Mouse (Mus musculus) ovary, postnatal 14 days (tissue): ENCODE data around the gene 1700012A03Rik.

Experiments
- DNase-seq: peaks from one replicate; pipeline ENCODE4 v3.0.0; 2022; ENCODE audit warnings: low spot score

Gene 1700012A03Rik

DNA sequence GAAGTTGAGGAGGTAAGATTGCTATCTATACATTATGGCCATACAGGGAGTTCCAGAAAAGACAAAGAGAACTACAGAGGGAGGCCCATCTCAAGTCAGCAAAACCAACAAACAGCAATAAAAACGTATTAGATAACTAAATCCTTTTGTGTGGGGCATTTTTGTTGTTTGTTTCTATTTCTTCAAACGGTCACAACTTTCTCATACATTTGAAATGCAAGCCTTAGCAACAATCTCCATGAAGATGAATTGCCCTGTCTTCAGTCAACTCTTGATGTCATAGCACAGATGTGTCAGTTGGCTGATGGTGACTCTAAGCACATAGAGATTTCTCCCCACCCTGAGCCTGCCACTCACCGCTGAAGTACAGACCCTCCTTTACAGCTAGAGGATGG, at the start of gene 1700012A03Rik:
1700012A03Rik (plus strand) TSS at position 296 of the 395 bp plus-strand sequence.
- no peak for DNase-seq

DNA sequence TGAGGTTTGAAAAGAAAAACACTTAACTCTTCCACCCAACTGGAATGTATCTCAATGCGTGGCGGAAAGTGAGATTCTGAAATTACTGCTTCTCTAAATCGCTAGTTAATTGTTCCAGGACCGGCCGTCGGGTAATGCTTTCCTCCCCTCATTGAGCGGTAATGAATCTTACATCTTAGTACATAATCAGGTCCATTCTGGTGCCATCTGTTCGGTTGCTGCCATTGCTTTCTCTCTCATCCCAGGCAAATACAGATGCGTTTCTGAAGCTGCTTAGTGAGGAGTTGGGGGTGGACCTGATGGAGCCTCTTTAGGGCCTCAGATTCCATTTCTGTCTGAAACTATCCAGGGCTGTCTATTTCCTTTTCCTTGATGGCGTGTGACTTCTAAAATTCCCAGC, 45.8 kb upstream of the 1700012A03Rik start:
- no peak for DNase-seq

DNA sequence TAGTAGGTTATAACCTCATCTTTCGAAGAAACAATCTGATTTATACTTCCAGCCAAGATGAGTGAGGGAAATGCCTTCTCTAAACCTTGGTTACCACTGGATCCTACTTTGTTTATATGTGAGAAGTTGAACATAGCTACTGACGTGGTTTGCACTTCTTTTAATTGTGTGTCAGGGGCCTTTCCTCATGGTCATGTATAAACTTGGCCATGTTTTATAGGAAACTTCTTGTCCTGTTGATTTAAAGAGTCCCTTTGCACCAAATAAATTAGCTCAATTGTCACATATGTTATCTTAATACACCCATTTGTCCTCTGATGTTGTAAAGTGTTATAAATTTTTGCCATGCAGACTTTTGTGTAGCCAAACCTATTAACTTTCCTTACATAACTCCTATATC, 44.1 kb upstream of the 1700012A03Rik start:
- DNase-seq, result no peak

DNA sequence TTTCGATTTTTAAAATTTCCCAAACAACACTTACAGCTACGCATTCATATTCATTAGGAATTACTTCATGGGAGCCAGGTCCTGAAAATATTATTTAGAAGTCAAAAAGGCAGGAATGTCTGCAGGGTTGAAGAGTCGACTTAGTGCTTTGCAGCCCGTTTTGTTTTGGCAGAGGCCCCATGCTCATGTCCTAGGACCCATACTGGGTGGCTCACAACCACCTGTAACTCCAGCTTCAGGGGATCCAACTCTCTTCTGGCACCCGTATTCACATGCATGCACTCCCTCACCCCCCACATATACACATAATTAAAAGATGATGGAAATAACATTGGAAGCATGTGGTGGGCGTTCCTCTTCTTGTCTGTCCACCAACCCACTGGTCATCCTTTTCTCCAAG, 43.7 kb upstream of the 1700012A03Rik start:
- DNase-seq, result no peak

DNA sequence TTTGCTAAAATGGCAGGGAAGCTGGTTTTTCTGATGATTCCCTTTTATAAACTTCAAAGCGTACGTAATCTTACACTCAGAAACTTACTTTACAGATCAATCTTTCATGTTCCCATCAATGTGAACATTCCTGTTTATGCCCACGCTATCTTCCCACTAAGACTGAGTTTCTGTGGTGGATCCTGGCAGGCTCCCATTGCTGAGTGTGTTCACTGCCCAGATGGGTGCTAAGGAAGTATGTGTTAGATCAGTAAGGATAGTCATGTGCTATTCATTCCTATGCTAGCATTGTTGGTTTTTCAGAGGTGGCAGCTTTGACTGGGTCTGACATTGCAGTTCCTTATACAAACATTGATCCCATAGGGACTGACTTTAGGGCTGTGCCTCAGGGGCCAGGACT, 42.7 kb upstream of the 1700012A03Rik start:
- DNase-seq, result no peak

DNA sequence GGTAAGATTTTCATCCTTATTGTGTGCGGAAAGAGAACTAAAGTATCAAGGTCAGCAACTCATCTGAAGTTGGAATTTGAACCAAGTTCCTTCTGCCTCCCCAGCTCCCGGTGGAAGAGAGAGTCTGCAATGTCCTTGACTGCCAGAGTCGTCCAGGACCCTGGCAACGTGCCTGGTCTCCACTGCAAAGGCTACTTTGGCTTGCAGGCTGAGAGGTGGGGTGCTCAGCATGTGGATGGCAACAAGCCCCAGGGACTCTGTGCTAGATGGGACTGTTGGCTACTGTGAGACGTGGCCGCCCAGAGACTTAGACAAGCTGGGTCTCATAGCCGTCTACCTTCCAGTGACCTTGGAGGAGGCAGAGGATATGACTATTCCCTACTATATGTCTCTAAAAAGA, 33.2 kb upstream of the 1700012A03Rik start:
- peak; percentile 4 for DNase-seq

DNA sequence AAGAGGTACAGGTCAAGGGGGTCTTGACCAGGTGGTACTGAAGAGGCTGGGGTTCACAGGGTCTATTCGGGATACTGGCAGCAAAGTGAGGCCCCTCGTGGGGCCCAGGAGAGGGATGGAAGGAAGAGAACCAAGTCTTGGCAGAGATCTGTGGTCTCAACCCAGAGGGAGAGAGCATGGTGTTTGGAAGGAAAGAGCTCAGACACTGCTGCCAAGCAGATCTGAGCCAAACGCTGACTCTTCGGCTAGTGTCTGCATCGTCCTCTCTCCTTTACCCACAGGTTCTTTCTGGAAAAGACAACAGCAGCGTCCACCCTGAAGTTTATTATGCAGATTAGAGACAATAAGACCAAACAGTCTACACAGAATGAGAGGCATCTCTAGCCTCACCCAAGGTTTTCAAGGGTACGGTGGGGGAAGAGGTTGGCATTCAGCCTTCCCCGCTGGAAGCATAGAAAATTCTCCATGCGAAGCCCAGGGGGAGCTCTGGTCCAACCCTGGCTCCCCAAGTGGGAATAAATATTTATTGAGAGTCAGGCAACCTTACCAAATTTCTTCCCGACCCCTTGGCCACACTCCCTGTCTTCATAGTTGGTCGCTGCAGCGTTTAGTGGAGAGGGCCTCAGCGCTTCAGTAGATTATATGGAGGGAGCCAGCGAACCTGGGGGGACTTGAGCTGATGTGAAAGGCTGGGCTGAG, 32.5 kb upstream of the 1700012A03Rik start:
- peak; percentile 2 for DNase-seq

DNA sequence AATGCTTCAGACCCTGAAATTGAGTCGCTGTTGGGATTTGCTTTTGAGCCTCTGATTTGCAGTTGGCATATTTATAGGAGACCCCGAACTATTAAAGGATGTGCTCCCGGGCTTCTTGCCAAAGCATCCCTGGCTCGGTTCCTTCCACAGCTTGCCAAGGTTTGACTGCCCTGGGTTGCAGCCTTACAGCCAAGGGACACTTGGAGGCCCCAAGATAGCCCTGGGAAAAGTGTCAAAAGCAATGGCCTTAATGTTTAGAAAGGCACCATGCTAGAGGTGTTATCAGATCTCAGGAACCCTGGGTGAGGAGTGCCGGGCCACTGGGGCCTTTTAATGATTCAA, 32.0 kb upstream of the 1700012A03Rik start:
- peak; percentile 51 for DNase-seq

DNA sequence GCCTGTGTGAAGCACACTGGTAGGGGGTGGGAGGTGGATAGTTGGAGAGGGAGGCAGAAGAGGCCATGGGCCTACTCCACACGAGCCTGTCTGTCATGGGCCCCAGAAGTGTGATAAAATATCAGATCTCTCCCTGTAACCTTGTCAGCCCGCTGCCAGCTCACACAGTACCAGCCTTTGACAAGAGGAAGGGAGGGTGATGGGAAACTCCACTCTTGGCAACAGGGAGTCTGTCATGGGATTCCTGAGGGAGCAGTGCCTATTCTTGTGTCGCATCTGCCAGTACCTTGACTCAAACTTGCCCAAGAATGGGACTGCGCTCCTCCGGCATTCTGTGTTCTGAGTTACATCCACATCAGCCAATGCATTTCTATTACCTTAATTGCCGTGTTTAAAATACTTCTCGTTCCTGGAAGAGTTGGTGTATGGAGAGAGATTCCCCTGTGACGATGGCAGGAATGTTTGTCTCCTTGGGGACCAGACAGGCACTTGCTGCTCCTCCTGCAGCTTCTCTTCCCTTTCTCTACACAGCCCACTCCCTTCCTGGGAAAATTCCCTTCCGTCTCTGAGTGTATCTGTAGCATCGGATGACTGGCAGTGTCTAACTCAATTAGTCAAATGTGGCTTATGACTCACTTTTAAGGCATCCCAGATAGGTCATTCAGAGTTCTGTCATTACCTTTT, 28.1 kb upstream of the 1700012A03Rik start:
- DNase-seq, result no peak

DNA sequence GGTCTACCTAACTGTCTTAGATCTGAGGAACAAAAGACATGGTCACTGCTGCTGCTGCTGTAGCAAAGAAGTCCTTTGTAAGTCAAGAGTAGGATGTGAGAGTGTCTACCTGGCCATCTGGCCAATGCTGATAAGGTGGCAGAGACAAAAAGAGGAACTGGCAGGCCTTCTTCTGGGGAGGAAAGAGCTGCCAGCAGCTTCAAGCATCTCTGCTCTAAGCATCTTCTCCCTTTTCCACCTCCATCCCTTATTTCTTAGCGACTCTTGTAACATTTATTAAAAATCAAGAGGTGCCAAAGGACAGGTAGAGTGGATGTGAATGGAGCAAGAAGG, 27.5 kb upstream of the 1700012A03Rik start:
- no peak for DNase-seq

DNA sequence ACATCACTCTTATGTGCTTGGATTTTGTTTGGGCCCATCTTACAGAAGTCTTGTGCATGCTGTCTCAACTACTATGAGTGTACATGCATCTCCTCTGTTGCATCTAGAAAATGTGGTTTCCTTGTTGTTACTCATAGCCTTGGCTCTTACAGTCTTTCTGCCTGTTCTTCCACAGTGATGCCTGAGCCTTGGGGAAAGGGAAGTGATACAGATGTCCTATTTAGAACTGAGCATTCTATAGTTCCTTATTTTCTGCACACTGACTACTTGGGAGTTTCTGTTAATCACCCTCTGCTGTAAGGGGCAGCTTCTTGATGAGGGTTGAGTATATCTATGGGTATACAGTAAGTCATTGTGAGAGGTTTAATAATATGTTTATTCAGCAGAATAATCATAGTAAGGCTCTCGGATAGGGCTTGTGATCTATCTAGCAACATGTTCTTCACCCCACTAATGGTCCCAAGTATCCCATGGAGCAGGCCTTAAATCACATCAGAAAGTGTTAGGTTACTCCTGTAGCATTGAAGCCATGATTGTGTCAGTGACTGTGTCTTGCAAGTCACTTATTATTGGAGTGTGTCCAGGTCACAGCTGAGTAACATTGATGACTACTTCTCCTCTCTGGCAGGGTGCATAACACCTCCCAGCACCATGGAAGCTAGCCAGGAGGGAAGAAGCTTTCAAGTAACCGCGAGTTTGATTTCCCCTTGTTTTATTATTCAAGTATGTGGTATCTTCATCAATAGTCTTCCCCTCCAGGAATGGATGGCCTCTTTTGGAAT, 21.6 kb upstream of the 1700012A03Rik start:
- DNase-seq, result no peak

DNA sequence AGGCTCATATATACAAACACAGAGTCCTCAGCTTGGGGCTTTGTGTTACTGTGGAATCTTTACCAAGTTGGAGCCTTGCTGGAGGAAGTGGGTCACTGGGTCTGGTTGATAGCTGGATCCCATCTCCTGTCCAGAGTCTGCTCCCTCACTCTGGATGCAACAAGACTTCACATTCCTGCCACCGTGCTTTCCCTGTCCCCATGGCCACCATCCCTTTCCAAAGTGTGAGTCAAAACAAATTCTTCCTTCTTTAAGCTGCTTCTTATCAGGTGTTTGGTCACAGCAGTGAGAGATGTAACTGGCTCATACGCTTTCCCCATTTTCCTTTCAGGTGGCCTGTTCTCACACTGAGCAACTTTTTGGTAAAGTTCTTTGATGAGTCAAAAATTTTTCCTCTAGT, 15.8 kb upstream of the 1700012A03Rik start:
- DNase-seq, result no peak

DNA sequence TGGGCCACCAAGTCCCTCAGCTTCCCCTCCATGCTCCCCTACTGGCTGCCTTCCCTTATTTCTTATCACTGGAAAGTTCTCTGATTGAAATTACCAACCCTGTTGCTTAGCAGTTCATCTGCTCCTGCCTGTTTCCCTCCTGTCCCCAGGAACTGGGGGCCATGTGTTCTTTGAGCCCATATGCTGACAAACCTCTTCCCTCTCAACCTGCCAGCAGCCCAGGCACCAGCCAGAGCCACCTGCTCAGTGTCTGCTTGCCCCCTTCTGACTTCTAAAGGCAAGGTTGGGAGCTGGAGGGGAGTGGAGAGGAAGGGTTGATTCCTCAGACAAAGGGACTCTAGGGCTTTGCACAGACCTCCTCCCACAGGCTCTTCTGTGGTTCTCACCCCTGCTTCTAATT, 4.7 kb upstream of the 1700012A03Rik start:
- no peak for DNase-seq

DNA sequence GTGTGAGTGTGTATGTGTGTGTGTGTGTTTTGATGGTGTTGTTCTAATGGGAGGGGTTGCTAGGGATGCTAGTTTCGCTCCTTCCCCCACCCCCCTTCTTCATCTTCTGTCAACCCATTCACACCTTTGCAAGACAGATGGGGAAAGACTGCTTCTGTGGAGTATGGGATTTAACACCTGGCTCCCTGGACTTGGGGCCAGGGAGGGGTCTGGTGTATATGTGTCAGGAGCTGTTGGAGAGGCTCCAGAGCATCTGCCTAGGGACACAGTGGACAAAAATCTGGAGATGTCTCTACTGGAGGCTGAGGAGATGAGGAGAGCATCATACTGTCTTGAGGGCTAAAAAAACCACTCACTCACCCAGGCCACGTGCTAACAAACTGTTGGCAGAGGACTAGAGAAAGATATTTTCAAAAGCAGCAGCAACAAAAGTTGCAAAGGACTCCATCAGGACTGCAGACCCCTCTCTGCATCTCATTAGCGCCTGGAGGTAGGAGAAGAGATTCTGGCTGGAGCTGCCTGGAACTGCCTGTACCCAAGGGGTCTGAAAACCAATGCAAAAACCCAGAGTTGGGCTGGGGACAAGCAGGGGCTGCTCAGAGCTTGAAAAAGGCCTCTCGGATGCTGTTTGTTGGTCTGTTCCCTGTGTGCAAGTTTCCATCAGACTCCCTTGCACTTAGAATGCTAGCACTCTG, 643 bp upstream of the 1700012A03Rik start:
- no peak for DNase-seq

DNA sequence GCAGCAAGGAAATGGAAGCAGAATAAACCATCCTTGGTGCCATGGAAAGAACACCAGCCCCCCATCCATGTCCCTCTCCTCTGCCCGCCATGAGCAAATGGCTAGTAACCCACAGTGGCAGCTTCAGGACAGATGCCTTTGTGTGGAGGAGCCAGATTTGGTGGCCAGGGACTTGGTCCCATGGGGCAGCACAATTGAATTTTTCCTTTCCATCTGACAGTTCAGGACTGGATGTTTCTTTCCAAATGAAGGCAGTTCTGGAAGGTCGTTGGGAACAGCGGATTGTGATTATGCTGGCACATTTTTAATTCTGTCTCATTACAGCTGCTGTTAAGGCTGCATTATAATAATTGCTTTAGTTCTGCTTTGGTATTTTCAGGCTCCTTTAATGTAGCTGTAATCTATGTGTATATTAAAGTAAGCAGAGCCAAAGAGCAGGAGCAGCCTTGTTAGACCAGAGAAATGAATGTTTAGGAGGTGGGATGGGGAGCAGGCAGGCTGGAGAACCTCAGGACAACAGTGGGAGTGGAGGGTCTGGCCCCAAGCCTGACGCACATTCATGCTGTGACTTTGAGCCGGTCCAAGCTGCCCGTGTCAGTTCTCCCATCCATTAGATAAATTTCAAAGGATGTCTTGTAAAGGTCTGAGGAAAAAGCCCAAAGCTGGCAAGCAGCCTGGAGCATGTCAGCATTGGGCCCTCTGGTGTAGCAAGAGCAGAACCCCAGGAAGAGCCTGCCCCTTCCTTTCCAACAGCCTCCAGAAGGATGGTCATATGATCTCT, 2.3 kb downstream of the 1700012A03Rik start:
- no peak for DNase-seq

DNA sequence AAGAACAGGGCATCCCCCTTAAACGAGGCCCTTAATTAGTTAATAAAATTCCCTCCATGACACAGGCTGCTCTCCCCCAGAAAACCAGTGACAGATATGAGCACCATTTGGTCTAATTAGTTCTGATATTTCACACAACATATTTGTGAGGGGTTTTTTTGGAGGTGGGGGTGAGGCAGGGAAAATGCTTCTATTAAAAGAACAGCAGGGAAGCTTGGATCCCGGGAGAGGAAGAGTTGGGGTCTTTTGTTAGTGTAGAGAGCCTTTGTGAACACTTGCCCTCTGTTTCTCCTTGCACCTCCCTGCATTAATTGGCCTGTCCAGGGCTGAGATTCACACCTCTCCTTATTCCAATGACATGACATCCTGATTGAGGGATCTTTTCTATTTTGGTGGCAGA, 6.5 kb downstream of the 1700012A03Rik start:
- DNase-seq, result no peak

DNA sequence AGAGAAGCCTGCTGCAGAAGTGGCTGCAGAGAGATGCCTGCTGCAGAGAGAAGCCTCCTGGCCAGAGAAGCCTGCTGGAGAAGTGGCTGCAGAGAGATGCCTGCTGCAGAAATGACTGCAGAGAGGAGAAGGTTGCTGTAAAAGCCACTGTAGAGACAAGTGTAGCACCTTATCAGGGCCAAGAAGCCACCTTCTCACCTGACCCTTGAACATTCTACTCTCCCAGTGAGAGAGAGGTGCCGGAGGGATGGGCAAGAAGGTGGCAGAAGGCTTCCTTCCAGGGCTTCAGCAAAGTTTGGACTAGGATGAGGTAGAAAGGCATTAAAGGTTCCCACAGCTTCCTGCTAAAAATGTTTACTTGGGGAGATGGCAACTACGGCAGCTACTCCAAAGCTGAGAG, 8.5 kb downstream of the 1700012A03Rik start:
- DNase-seq, result no peak

DNA sequence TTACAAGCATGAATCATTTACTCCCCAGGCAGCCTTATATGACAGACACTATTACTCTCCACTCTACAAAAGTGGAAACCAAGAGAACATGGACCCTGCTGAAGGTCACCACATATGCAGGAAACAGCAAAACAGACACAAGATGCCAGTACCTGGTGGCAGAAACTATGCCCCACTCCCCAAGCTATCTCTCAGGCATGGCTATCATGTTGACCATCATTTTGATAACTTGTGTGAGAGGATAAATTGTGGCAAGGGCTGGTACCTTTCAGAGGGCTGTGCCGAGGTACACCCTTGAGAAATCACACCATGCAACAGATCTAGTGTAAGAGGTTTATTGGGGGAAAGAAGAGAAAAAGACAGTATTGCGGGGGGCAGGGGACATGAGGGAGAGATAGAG, 10.6 kb downstream of the 1700012A03Rik start:
- no peak for DNase-seq

DNA sequence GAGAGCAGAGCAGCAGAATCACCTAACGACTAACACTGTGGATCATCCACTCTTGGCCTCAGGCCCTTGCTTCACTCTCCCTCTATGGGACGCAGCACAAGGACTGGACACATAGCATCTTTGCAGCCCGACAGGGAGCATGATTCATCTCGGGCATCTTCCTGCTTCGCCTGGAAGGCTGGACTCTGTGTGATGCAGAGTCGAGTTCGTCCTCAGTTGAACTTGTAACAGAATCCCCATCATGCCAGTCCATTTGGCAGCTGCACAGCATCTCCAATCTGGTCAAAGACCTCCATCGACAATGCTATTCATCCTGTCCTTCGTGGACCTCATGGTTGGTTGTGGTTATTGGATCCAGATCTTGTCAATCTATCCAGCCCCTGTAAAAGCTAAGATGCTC, 11.2 kb downstream of the 1700012A03Rik start:
- DNase-seq, result no peak

DNA sequence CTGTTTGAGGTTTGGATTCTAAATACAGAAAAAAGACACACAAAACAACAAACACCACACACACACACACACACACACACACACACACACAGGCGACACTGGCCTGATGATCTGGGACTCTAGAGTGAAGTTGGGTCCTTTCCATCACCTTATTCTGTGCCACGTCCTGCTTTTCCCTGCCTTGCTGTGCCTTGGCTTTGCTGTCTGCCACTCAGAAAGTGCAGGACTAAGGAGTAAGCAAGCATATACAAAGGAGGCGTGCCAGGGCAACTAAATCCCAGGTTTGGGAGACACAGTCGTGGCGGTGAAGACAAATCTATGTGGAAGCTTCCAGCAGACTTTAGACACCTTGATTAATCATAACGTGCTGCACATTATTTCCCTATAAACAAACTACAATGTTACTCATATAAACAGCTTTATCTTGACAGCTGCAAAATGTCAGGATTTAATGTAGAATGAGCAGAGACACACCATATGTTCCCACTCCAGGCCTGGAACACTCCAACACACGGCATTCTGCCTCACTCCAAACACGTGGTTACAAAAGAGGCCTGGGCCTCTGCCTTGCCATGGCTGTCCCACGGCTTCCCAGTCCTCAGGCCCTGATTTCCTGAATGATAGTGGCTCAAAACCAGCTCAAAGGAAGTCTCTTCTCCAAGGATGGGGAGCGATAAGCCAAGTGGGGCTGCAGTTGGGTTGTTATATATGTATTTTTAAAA, 15.9 kb downstream of the 1700012A03Rik start:
- DNase-seq, result no peak

DNA sequence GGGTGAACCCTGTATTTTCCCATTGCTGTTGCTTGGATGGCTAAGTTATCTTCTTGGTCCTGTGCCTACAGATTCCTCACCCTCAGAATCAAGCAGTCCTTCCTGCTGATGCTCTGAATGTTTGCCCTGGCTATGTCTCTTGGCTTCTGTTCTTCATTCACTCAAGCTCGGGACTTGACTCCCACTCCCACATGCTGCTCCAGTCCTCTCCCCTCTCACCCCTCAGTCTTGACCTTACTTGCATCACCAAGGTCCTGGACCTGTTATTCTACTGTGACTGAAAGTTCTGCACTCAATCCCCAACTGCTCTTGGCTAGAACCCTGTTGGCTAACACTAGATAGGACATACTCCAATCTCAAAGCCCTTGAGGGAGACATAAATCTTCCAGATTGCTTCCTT, 22.1 kb downstream of the 1700012A03Rik start:
- no peak for DNase-seq
